Mouse (Mus musculus): ENCODE measurements around the gene Cd3eap. TPM values are rescaled to one million over a fixed set of nuclear protein-coding genes. Genes with fewer than 3 reads are reported as not detected.

The Cd3eap gene
- polyA plus RNA-seq, 1 experiment from 2014 or later: 16.4 TPM

GRCm38 (mm10) chr7:19311991-19312390 is 47.3 kb downstream of the Cd3eap start:
- no peak overlapping the region for H3K4me2 ChIP-seq (ENCODE audit: low read length)
- WGBS: 37% methylated on average over 4 of the region's 4 CpGs
- no peaks in the 10 kb centered on the region for H3K36me3 ChIP-seq (ENCODE audit: control insufficient read depth, insufficient read depth, low read length)
- H3K4me1 ChIP-seq (ENCODE audit: control insufficient read depth, insufficient read depth, low read length): peaks cover 19% of the 10 kb centered on the region
- peaks cover 2% of the 10 kb centered on the region for H3K27me3 ChIP-seq (ENCODE audit: control insufficient read depth, insufficient read depth, low read length)
- DNase-seq (no peak), ATAC-seq (ENCODE audit: low FRiP score, low TSS enrichment) (no peak)
- H3K9me3 ChIP-seq (ENCODE audit: control insufficient read depth, low read length): no peaks in the 10 kb centered on the region
- H3K27ac ChIP-seq (replicated peaks; ENCODE audit: low read depth, low read length): no peak overlapping the region
- H3K4me3 ChIP-seq (replicated peaks; ENCODE audit: low read depth, low read length): no peak overlapping the region
- no peak overlapping the region for H3K9ac ChIP-seq (replicated peaks; ENCODE audit: low read length)

GRCm38 (mm10) chr7:19309884-19310641 is 49.2 kb downstream of the Cd3eap start, which contains the start of gene Fosb:
Gene Fosb (minus strand): TSS chr7:19310051.
- no peaks in the 10 kb centered on the region for H3K36me3 ChIP-seq (ENCODE audit: control insufficient read depth, insufficient read depth, low read length)
- H3K9me3 ChIP-seq (ENCODE audit: control insufficient read depth, low read length): no peaks in the 10 kb centered on the region
- peaks cover 19% of the 10 kb centered on the region for H3K4me1 ChIP-seq (ENCODE audit: control insufficient read depth, insufficient read depth, low read length)
- peak within 1 kb of the TSS; percentile 46 for H3K9ac ChIP-seq (replicated peaks; ENCODE audit: low read length)
- peak within 1 kb of the TSS; percentile 47 for H3K4me3 ChIP-seq (replicated peaks; ENCODE audit: low read depth, low read length)
- H3K27me3 ChIP-seq (ENCODE audit: control insufficient read depth, insufficient read depth, low read length): peaks cover 21% of the 10 kb centered on the region
- H3K27ac ChIP-seq (replicated peaks; ENCODE audit: low read depth, low read length): no peak within 1 kb of the TSS
- ATAC-seq (ENCODE audit: low FRiP score, low TSS enrichment) (peak; percentile 88), DNase-seq (peak; percentile 99)
- peak within 1 kb of the TSS; percentile 88 for H3K4me2 ChIP-seq (ENCODE audit: low read length)
- WGBS: under 1% methylated on average over 49 of the region's 49 CpGs

GRCm38 (mm10) chr7:19309278-19309883 is 49.9 kb downstream of the Cd3eap start:
- H3K27me3 ChIP-seq (ENCODE audit: control insufficient read depth, insufficient read depth, low read length): peaks cover 28% of the 10 kb centered on the region
- ATAC-seq (ENCODE audit: low FRiP score, low TSS enrichment): no peak

GRCm38 (mm10) chr7:19308454-19309277 is 50.6 kb downstream of the Cd3eap start:
- under 1% methylated on average over 58 of the region's 58 CpGs for WGBS
- peak; percentile 88 for ATAC-seq (ENCODE audit: low FRiP score, low TSS enrichment)
- Histone ChIP-seq H3K9ac (replicated peaks; ENCODE audit: low read length) (peak overlapping the region; percentile 30; the same call in 1 of the 2 replicates), H3K4me1 (ENCODE audit: control insufficient read depth, insufficient read depth, low read length) (peaks cover 19% of the 10 kb centered on the region), H3K4me3 (replicated peaks; ENCODE audit: low read depth, low read length) (peak overlapping the region; percentile 47), H3K27ac (replicated peaks; ENCODE audit: low read depth, low read length) (peak overlapping the region; percentile 52; the same call in 1 of the 2 replicates), H3K36me3 (ENCODE audit: control insufficient read depth, insufficient read depth, low read length) (no peaks in the 10 kb centered on the region), H3K9me3 (ENCODE audit: control insufficient read depth, low read length) (no peaks in the 10 kb centered on the region), H3K4me2 (ENCODE audit: low read length) (peak overlapping the region; percentile 88), H3K27me3 (ENCODE audit: control insufficient read depth, insufficient read depth, low read length) (peaks cover 35% of the 10 kb centered on the region)
- peak; percentile 97 for DNase-seq

More at GRCm38 (mm10) chr7:19309278-19309883, 49.9 kb downstream of the Cd3eap start:
- Histone ChIP-seq H3K9me3 (ENCODE audit: control insufficient read depth, low read length) (no peaks in the 10 kb centered on the region), H3K27ac (replicated peaks; ENCODE audit: low read depth, low read length) (no peak overlapping the region), H3K9ac (replicated peaks; ENCODE audit: low read length) (0 out of 2 replicates have a peak overlapping the region, but pooled peaks have one; percentile 20), H3K4me2 (ENCODE audit: low read length) (peak overlapping the region; percentile 88), H3K4me1 (ENCODE audit: control insufficient read depth, insufficient read depth, low read length) (peaks cover 19% of the 10 kb centered on the region), H3K4me3 (replicated peaks; ENCODE audit: low read depth, low read length) (peak overlapping the region; percentile 47), H3K36me3 (ENCODE audit: control insufficient read depth, insufficient read depth, low read length) (no peaks in the 10 kb centered on the region)
- DNase-seq: no peak
- WGBS: under 1% methylated on average over 48 of the region's 48 CpGs

- peak overlapping the region; percentile 88 for H3K4me2 ChIP-seq (ENCODE audit: low read length)
- 4% methylated on average over 18 of the region's 18 CpGs for WGBS
- peak overlapping the region; percentile 47 for H3K4me3 ChIP-seq (replicated peaks; ENCODE audit: low read depth, low read length)
- no peaks in the 10 kb centered on the region for H3K9me3 ChIP-seq (ENCODE audit: control insufficient read depth, low read length)
- no peaks in the 10 kb centered on the region for H3K36me3 ChIP-seq (ENCODE audit: control insufficient read depth, insufficient read depth, low read length)
- peak overlapping the region; percentile 52; the same call in 1 of the 2 replicates for H3K27ac ChIP-seq (replicated peaks; ENCODE audit: low read depth, low read length)
- peak; percentile 46 for ATAC-seq (ENCODE audit: low FRiP score, low TSS enrichment)
- peaks cover 19% of the 10 kb centered on the region for H3K4me1 ChIP-seq (ENCODE audit: control insufficient read depth, insufficient read depth, low read length)
- H3K27me3 ChIP-seq (ENCODE audit: control insufficient read depth, insufficient read depth, low read length): peaks cover 43% of the 10 kb centered on the region
- peak; percentile 80 for DNase-seq
- peak overlapping the region; percentile 30; the same call in 1 of the 2 replicates for H3K9ac ChIP-seq (replicated peaks; ENCODE audit: low read length)
Observed at GRCm38 (mm10) chr7:19307739-19308453, 51.4 kb downstream of the Cd3eap start.

GRCm38 (mm10) chr7:19306819-19307738 is 52.2 kb downstream of the Cd3eap start:
- no peak for DNase-seq
- 70% methylated on average over 25 of the region's 25 CpGs for WGBS
- no peak for ATAC-seq (ENCODE audit: low FRiP score, low TSS enrichment)
- H3K9me3 ChIP-seq (ENCODE audit: control insufficient read depth, low read length): no peaks in the 10 kb centered on the region
- H3K4me1 ChIP-seq (ENCODE audit: control insufficient read depth, insufficient read depth, low read length): peaks cover 19% of the 10 kb centered on the region
- H3K27me3 ChIP-seq (ENCODE audit: control insufficient read depth, insufficient read depth, low read length): peaks cover 51% of the 10 kb centered on the region
- H3K36me3 ChIP-seq (ENCODE audit: control insufficient read depth, insufficient read depth, low read length): no peaks in the 10 kb centered on the region
- no peak overlapping the region for H3K27ac ChIP-seq (replicated peaks; ENCODE audit: low read depth, low read length)
- no peak overlapping the region for H3K9ac ChIP-seq (replicated peaks; ENCODE audit: low read length)
- peak overlapping the region; percentile 88 for H3K4me2 ChIP-seq (ENCODE audit: low read length)
- no peak overlapping the region for H3K4me3 ChIP-seq (replicated peaks; ENCODE audit: low read depth, low read length)
